Mouse (Mus musculus): ENCODE measurements around the gene Aox1. TPM values are rescaled to one million over a fixed set of nuclear protein-coding genes. Genes with fewer than 3 reads are reported as not detected.

Aox1 gene
- polyA plus RNA-seq, 1 experiment from 2014 or later: not detected

DNA sequence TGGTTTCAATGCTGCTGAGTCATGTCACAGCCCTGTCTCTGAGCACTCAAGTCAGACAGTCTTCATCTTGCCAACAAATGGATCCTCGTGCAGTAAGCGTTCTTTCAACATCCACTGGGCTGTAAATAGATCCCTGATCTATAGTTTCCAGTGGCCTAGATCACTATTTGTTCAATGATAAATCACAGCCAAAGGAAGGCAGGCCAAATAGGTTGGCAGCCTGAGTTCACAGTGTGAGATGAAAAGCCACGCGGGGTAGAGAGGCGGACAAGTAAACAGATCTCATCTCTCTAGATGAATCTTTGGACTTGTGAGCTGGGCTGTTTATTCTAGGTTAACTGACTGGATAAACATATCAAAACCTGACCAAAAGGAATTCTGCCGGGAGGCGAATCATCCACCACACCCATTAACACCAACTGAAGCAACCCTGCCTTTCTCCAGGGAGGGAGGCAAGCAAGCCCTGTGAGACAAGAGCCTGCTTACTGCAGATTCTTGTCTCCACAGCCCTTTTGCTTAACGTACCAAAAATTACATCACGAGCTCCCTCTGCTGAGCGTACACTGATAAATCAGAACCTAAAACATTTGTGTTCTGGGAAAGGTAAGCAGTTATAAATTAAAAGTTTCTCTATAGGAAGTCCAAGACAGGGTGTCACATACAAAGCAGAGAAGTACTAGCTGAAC, 114.8 kb downstream of the Aox1 start:
- Histone ChIP-seq H3K9me3 (replicated peaks; ENCODE audit: control insufficient read depth, low read length) (no peaks in the 10 kb centered on the region), H3K27ac (replicated peaks; ENCODE audit: low read depth, low read length) (no peak overlapping the region), H3K4me2 (ENCODE audit: low read depth, low read length) (no peak overlapping the region), H3K9ac (replicated peaks; ENCODE audit: low read length) (no peak overlapping the region), H3K36me3 (replicated peaks; ENCODE audit: control insufficient read depth, insufficient read depth, low read depth, low read length) (no peaks in the 10 kb centered on the region), H3K27me3 (ENCODE audit: control insufficient read depth, insufficient read depth, low read length) (no peaks in the 10 kb centered on the region), H3K4me1 (ENCODE audit: control insufficient read depth, insufficient read depth, low read length) (no peaks in the 10 kb centered on the region), H3K4me3 (ENCODE audit: low read depth, low read length) (no peak overlapping the region)
- ATAC-seq (replicated peaks; ENCODE audit: insufficient number of reproducible peaks, low FRiP score, low TSS enrichment, low read depth): no peak
- 82% methylated on average over 10 of the region's 10 CpGs for WGBS
- DNase-seq (ENCODE audit: low spot score): peak; percentile 16

DNA sequence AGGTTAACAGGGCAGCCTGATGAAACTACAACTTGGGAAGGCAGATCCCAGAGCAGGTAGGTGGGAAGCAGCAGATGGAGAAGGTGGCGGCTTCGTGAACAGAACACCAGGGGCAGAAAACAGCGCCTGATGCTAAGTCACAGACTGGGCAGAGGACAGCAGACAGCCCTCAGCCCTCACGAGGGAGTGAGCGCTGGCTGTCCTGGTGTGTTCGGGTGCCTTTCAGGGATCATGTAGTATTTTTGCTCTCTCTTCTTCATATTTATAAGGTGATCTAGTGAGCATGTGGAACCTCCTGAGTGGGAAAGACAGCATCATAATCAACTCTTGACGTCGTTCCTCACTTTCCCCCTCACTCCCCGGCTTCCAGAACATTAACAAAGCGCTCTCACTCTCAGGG, 116.3 kb downstream of the Aox1 start:
- no peak overlapping the region for H3K9ac ChIP-seq (replicated peaks; ENCODE audit: low read length)
- 93% methylated on average over 10 of the region's 10 CpGs for WGBS
- H3K9me3 ChIP-seq (replicated peaks; ENCODE audit: control insufficient read depth, low read length): no peaks in the 10 kb centered on the region
- no peaks in the 10 kb centered on the region for H3K36me3 ChIP-seq (replicated peaks; ENCODE audit: control insufficient read depth, insufficient read depth, low read depth, low read length)
- DNase-seq (ENCODE audit: low spot score): no peak
- H3K27ac ChIP-seq (replicated peaks; ENCODE audit: low read depth, low read length): no peak overlapping the region
- no peak for ATAC-seq (replicated peaks; ENCODE audit: insufficient number of reproducible peaks, low FRiP score, low TSS enrichment, low read depth)
- no peak overlapping the region for H3K4me2 ChIP-seq (ENCODE audit: low read depth, low read length)
- H3K4me3 ChIP-seq (ENCODE audit: low read depth, low read length): no peak overlapping the region
- no peaks in the 10 kb centered on the region for H3K27me3 ChIP-seq (ENCODE audit: control insufficient read depth, insufficient read depth, low read length)
- no peaks in the 10 kb centered on the region for H3K4me1 ChIP-seq (ENCODE audit: control insufficient read depth, insufficient read depth, low read length)

DNA sequence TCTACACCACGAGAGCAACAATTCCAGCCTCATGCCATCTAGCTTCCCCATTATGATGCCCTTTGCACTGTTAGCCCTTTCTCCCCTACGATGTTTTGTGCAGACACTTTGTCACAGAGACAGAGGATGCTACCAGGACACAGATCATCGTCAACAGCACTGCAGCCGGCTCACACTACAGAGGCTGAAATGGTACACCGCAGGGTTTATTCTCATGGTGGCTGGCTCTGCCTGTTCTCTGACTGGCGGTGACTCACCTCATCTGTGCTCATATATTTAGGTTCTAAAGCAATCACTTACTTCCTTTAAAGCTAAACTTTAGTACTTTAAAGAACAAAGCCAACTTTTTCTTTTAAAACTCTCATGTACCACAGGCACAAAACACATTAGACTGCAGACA, 118.0 kb downstream of the Aox1 start:
- no peak overlapping the region for H3K27ac ChIP-seq (replicated peaks; ENCODE audit: low read depth, low read length)
- no peaks in the 10 kb centered on the region for H3K9me3 ChIP-seq (replicated peaks; ENCODE audit: control insufficient read depth, low read length)
- no peaks in the 10 kb centered on the region for H3K4me1 ChIP-seq (ENCODE audit: control insufficient read depth, insufficient read depth, low read length)
- no peak for DNase-seq (ENCODE audit: low spot score)
- ATAC-seq (replicated peaks; ENCODE audit: insufficient number of reproducible peaks, low FRiP score, low TSS enrichment, low read depth): no peak
- 79% methylated on average over 6 of the region's 6 CpGs for WGBS
- H3K4me3 ChIP-seq (ENCODE audit: low read depth, low read length): no peak overlapping the region
- no peaks in the 10 kb centered on the region for H3K27me3 ChIP-seq (ENCODE audit: control insufficient read depth, insufficient read depth, low read length)
- H3K36me3 ChIP-seq (replicated peaks; ENCODE audit: control insufficient read depth, insufficient read depth, low read depth, low read length): no peaks in the 10 kb centered on the region
- no peak overlapping the region for H3K4me2 ChIP-seq (ENCODE audit: low read depth, low read length)
- H3K9ac ChIP-seq (replicated peaks; ENCODE audit: low read length): no peak overlapping the region

DNA sequence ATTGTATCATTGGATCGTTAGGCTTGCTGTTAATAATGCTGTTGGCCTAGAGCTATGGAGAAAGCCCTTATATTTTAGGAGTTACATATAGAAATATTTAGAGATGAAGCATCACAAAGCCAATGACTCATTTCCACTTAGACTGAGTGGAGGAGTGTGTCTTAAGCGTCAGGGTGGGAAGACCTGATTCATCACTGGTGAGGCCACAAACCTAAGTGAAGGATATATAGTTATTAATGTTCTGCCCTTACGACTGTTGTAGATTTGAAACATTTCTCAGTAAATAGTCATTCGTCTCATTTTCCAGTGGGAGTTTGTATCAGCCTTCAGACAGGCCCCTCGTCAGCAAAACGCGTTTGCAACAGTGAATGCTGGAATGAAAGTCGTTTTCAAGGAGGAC, 122.5 kb downstream of the Aox1 start:
- H3K9me3 ChIP-seq (replicated peaks; ENCODE audit: control insufficient read depth, low read length): no peaks in the 10 kb centered on the region
- H3K9ac ChIP-seq (replicated peaks; ENCODE audit: low read length): no peak overlapping the region
- WGBS: 83% methylated on average over 8 of the region's 8 CpGs
- no peak overlapping the region for H3K4me3 ChIP-seq (ENCODE audit: low read depth, low read length)
- DNase-seq (ENCODE audit: low spot score) (no peak), ATAC-seq (replicated peaks; ENCODE audit: insufficient number of reproducible peaks, low FRiP score, low TSS enrichment, low read depth) (no peak)
- H3K36me3 ChIP-seq (replicated peaks; ENCODE audit: control insufficient read depth, insufficient read depth, low read depth, low read length): no peaks in the 10 kb centered on the region
- no peak overlapping the region for H3K4me2 ChIP-seq (ENCODE audit: low read depth, low read length)
- no peaks in the 10 kb centered on the region for H3K27me3 ChIP-seq (ENCODE audit: control insufficient read depth, insufficient read depth, low read length)
- H3K4me1 ChIP-seq (ENCODE audit: control insufficient read depth, insufficient read depth, low read length): no peaks in the 10 kb centered on the region
- H3K27ac ChIP-seq (replicated peaks; ENCODE audit: low read depth, low read length): no peak overlapping the region

Other genes with a start within 250 kb of the Aox1 start
- gene Sgo2a, start 34.0 kb upstream of the Aox1 start, polyA plus RNA-seq (2014; fragmentation: Nextera tagmentation; extraction: Ambion mirVana): 29.1 and 35.7 TPM in 2 replicates
- 17.4 and 19.6 TPM in 2 replicates for gene Kctd18, start 11.0 kb upstream of the Aox1 start, polyA plus RNA-seq (2014; fragmentation: Nextera tagmentation; extraction: Ambion mirVana)
- gene Aox3, start 83.2 kb downstream of the Aox1 start, polyA plus RNA-seq (2014; fragmentation: Nextera tagmentation; extraction: Ambion mirVana): 0.33 and 0.48 TPM in 2 replicates
- 0.13 TPM in 1 of 2 replicates, not detected in the other for gene Aox4, start 180.5 kb downstream of the Aox1 start, polyA plus RNA-seq (2014; fragmentation: Nextera tagmentation; extraction: Ambion mirVana)
- not detected in 2 replicates for gene Aox2, start 248.4 kb downstream of the Aox1 start, polyA plus RNA-seq (2014; fragmentation: Nextera tagmentation; extraction: Ambion mirVana)

Data from embryonic facial prominence, embryonic 11.5 days (tissue).